Mouse (Mus musculus) forebrain, embryonic 14.5 days (tissue): ENCODE results near the gene H2-Eb1. TPM values are rescaled to one million over a fixed set of nuclear protein-coding genes. Genes with fewer than 3 reads are reported as not detected.

Experiments used
- ATAC-seq: fragments of 200-750 bp; cut with Nextera tagmentation; 2 replicates; pipeline ENCODE4 v1.8.0; 2017; ENCODE audit warnings: mild to moderate bottlenecking, moderate library complexity
- DNase-seq: peaks from one replicate; pipeline ENCODE4 v3.0.0-alpha.2; 2015; ENCODE audit warnings: low spot score
- H3K27ac ChIP-seq: fragments of 300-500 bp; sonication (generic); 2 replicates; pipeline ENCODE4 v1.5.1; 2014; ENCODE audit warnings: low read depth, mild to moderate bottlenecking, control low read depth, low read length, moderate library complexity
- H3K27me3 ChIP-seq: fragments of 300-500 bp; sonication (generic); replicated peaks from 2 replicates; pipeline ENCODE4 v1.6.1; 2014; ENCODE audit warnings: low read length, control low read depth, mixed read lengths; ENCODE audit not compliant: control insufficient read depth, insufficient read depth
- H3K36me3 ChIP-seq: fragments of 300-500 bp; sonication (generic); 2 replicates; pipeline ENCODE4 v1.6.1; 2014; ENCODE audit warnings: low read length, control low read depth; ENCODE audit not compliant: control insufficient read depth, insufficient read depth
- H3K4me1 ChIP-seq: fragments of 300-500 bp; sonication (generic); 2 replicates; pipeline ENCODE4 v1.6.1; 2014; ENCODE audit warnings: antibody characterized with exemption, low read length, control low read depth; ENCODE audit not compliant: control insufficient read depth, insufficient read depth
- H3K4me2 ChIP-seq: fragments of 300-500 bp; sonication (generic); 2 replicates; pipeline ENCODE4 v1.6.1; 2014; ENCODE audit warnings: mild to moderate bottlenecking, control low read depth, low read length
- H3K4me3 ChIP-seq: fragments of 300-500 bp; sonication (generic); 2 replicates; pipeline ENCODE4 v1.5.1; 2014; ENCODE audit warnings: low read depth, low read length, control low read depth
- H3K9ac ChIP-seq: fragments of 300-500 bp; sonication (generic); 2 replicates; pipeline ENCODE4 v1.6.1; 2014; ENCODE audit warnings: mild to moderate bottlenecking, low read length, control low read depth, moderate library complexity
- H3K9me3 ChIP-seq: fragments of 300-500 bp; sonication (generic); replicated peaks from 2 replicates; pipeline ENCODE4 v1.6.1; 2016; ENCODE audit warnings: low read length, control low read depth, mixed read lengths; ENCODE audit not compliant: control insufficient read depth
- WGBS: fragments of 180-500 bp; shearing (Covaris S2); extraction: QIAGEN DNeasy Blood & Tissue Kit; methylation state at CpG from one replicate; pipeline ENCODE4 v1.1.7; 2014; 5-methylcytosine and 5-hydroxymethylcytosine counted together
- polyA plus RNA-seq: library from polyadenylated mRNA; unstranded; fragments of >200 nt; fragmentation: Nextera tagmentation; extraction: Ambion mirVana; gene quantifications from 2 replicates; pipeline ENCODE4 v1.2.1, GENCODE M21; 2014

H2-Eb1 gene
- polyA plus RNA-seq, 1 experiment from 2014 or later = 0.85 TPM

DNA sequence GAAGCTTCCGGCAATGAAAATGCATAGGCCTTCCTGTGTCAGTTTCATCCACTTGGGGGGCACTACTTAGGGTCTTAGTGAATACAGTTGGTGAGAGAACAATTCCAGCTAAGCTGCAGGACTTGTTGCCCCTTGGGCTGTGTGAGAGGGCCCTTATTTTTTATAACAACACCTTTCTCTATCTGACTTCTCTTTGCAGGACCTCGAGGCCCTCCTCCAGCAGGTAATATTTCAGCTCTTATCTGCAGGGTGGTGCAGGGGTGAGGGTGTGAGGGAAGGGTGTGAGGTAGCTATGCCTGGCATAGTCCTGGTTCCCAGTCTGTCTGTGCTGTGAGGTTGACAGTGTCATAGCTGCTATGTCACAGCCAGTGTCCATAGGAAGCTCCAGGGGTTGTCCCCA is 37.4 kb upstream of the H2-Eb1 start:
- Histone ChIP-seq H3K4me2 (no peak overlapping the region), H3K9me3 (no peaks in the 10 kb centered on the region), H3K9ac (no peak overlapping the region), H3K4me3 (no peak overlapping the region), H3K36me3 (no peaks in the 10 kb centered on the region), H3K27me3 (peaks cover 14% of the 10 kb centered on the region), H3K27ac (no peak overlapping the region), H3K4me1 (peaks cover 4% of the 10 kb centered on the region; the same call in 1 of the 2 replicates)
- ATAC-seq (no peak), DNase-seq (no peak)
- WGBS = 80% methylated on average over 2 of the region's 2 CpGs

DNA sequence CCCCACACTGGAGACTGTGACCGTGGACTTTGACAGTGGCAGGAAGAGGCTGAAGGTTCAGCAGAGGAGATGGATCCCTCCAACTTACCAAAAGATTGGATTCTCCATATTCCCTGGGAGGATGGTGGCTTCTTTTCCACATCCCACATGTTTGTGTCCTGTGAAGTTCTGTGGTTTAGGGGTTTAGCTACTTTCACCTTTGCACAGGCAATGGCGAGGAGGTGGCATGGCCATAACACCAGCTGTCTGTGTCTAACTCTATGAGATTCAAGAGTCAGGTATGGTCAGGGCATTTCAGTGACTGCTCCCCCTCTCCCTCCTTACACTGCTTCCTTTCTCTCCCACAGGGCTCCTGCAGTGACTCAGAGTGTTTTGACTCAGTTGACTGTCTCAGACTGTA is 36.9 kb upstream of the H2-Eb1 start:
- H3K4me1 ChIP-seq = peaks cover 4% of the 10 kb centered on the region; the same call in 1 of the 2 replicates
- H3K9ac ChIP-seq = no peak overlapping the region
- no peak overlapping the region for H3K4me2 ChIP-seq
- H3K36me3 ChIP-seq = no peaks in the 10 kb centered on the region
- no peak overlapping the region for H3K4me3 ChIP-seq
- no peaks in the 10 kb centered on the region for H3K9me3 ChIP-seq
- peaks cover 13% of the 10 kb centered on the region for H3K27me3 ChIP-seq
- WGBS = 95% methylated on average over 2 of the region's 2 CpGs
- DNase-seq (no peak), ATAC-seq (no peak)
- H3K27ac ChIP-seq = no peak overlapping the region

GRCm38 (mm10) chr17:34269817-34270216 is 35.9 kb upstream of the H2-Eb1 start:
- Histone ChIP-seq H3K4me2 (no peak overlapping the region), H3K4me3 (no peak overlapping the region), H3K27ac (no peak overlapping the region), H3K9ac (no peak overlapping the region), H3K9me3 (no peaks in the 10 kb centered on the region), H3K36me3 (no peaks in the 10 kb centered on the region), H3K4me1 (0 out of 2 replicates have a peak, but pooled peaks cover 2% of the 10 kb centered on the region), H3K27me3 (peaks cover 4% of the 10 kb centered on the region; the same call in 1 of the 2 replicates)
- WGBS = 74% methylated on average over 4 of the region's 4 CpGs
- ATAC-seq (no peak), DNase-seq (no peak)

GRCm38 (mm10) chr17:34270230-34270629 is 35.4 kb upstream of the H2-Eb1 start:
- H3K4me1 ChIP-seq = no peaks in the 10 kb centered on the region
- ATAC-seq = no peak
- 90% methylated on average over 2 of the region's 2 CpGs for WGBS

GRCm38 (mm10) chr17:34270940-34271339 is 34.7 kb upstream of the H2-Eb1 start:
- Histone ChIP-seq H3K4me2 (no peak overlapping the region), H3K27me3 (no peaks in the 10 kb centered on the region; the same call in 1 of the 2 replicates), H3K4me1 (no peaks in the 10 kb centered on the region), H3K9ac (no peak overlapping the region), H3K27ac (no peak overlapping the region), H3K9me3 (no peaks in the 10 kb centered on the region), H3K4me3 (no peak overlapping the region), H3K36me3 (no peaks in the 10 kb centered on the region)
- no peak for DNase-seq
- WGBS = 85% methylated on average over 2 of the region's 2 CpGs
- ATAC-seq = no peak

More at GRCm38 (mm10) chr17:34270230-34270629, 35.4 kb upstream of the H2-Eb1 start:
- H3K4me3 ChIP-seq = no peak overlapping the region
- H3K36me3 ChIP-seq = no peaks in the 10 kb centered on the region
- H3K27ac ChIP-seq = no peak overlapping the region
- H3K9ac ChIP-seq = no peak overlapping the region
- DNase-seq = no peak
- no peaks in the 10 kb centered on the region; the same call in 1 of the 2 replicates for H3K27me3 ChIP-seq
- no peak overlapping the region for H3K4me2 ChIP-seq
- H3K9me3 ChIP-seq = no peaks in the 10 kb centered on the region

DNA sequence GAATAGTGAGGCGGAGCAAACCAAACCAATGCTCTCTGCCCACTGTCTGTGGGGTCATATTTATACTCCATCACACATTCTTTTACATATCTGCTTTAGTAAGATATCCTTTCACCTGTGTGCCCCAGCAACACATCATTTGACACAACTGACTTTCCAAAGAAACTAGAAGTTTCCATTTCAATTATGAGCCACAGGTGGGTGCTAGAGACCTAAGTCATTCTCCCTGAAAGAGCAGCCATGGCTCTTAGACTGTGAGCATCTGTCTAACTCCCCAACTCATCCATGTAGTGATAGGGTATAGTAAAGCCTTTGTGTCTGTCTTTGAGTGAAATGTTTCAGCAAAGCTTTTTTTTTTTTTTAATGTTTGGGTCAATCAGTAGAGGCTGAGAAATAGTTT is 33.6 kb upstream of the H2-Eb1 start:
- H3K4me1 ChIP-seq = no peaks in the 10 kb centered on the region
- ATAC-seq (no peak), DNase-seq (no peak)
- H3K9ac ChIP-seq = no peak overlapping the region
- H3K27ac ChIP-seq = no peak overlapping the region
- H3K4me3 ChIP-seq = no peak overlapping the region
- no peaks in the 10 kb centered on the region for H3K36me3 ChIP-seq
- 97% methylated on average over 1 of the region's 1 CpGs for WGBS
- H3K27me3 ChIP-seq = no peaks in the 10 kb centered on the region; the same call in 1 of the 2 replicates
- no peak overlapping the region for H3K4me2 ChIP-seq
- no peaks in the 10 kb centered on the region; the same call in 1 of the 2 replicates for H3K9me3 ChIP-seq

DNA sequence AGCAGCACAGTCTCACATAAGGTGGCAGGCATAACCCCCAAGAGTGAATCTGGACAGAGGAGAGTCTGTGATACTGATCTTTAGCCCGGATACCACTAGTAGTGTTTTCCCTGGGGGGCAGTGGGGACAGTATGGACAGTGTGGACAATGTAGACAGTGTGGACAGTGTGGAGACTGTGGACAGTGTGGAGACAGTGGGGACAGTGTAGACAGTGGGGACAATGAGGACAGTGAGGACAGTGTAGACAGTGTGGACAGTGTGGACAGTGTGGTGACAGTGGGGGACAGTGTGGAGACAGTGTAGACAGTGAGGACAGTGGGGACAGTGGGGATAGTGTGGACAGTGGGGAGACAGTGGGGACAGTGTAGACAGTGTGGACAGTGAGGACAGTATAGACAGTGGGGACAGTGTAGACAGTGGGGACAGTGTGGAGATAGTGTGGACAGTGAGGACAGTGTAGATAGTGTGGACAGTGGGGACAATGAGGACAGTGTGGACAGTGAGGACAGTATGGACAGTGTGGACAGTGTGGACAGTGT is 25.1 kb upstream of the H2-Eb1 start:
- Histone ChIP-seq H3K9me3 (no peaks in the 10 kb centered on the region; the same call in 1 of the 2 replicates), H3K4me2 (no peak overlapping the region), H3K4me1 (no peaks in the 10 kb centered on the region), H3K4me3 (no peak overlapping the region), H3K27me3 (no peaks in the 10 kb centered on the region), H3K27ac (no peak overlapping the region), H3K9ac (no peak overlapping the region), H3K36me3 (no peaks in the 10 kb centered on the region)
- 73% methylated on average over 1 of the region's 1 CpGs for WGBS
- ATAC-seq = no peak
- DNase-seq = no peak

DNA sequence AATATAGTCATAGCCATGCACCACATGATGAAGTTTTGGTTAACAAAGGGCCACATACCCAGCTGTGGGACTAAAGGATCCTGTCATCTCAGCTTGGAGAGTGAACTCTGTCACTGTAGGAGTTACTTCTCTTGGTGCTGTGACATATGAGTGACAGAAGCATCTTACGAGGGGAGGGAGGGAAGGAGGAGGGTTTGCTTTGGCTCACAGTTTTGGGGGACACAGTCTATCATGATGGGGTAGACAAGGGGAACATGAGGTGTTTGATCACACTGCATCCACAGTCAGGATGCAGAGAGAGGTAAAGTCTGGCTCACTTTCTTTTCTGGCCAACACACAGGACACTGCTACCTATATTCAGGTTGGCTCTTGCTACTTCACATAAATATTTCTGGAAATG is 23.8 kb upstream of the H2-Eb1 start:
- 86% methylated on average over 1 of the region's 1 CpGs for WGBS
- Histone ChIP-seq H3K27me3 (no peaks in the 10 kb centered on the region), H3K4me1 (no peaks in the 10 kb centered on the region), H3K9me3 (no peaks in the 10 kb centered on the region; the same call in 1 of the 2 replicates), H3K36me3 (no peaks in the 10 kb centered on the region), H3K4me2 (no peak overlapping the region), H3K27ac (no peak overlapping the region), H3K9ac (no peak overlapping the region), H3K4me3 (no peak overlapping the region)
- ATAC-seq = no peak
- no peak for DNase-seq

- no peak for ATAC-seq
- Histone ChIP-seq H3K36me3 (no peaks in the 10 kb centered on the region), H3K9ac (no peak overlapping the region)
Observed at GRCm38 (mm10) chr17:34285371-34285770, 20.3 kb upstream of the H2-Eb1 start.

More at GRCm38 (mm10) chr17:34285371-34285770, 20.3 kb upstream of the H2-Eb1 start:
- H3K9me3 ChIP-seq = no peaks in the 10 kb centered on the region
- 84% methylated on average over 4 of the region's 4 CpGs for WGBS
- no peak overlapping the region for H3K4me2 ChIP-seq
- H3K27me3 ChIP-seq = no peaks in the 10 kb centered on the region
- no peak for DNase-seq
- H3K4me3 ChIP-seq = no peak overlapping the region
- H3K4me1 ChIP-seq = no peaks in the 10 kb centered on the region
- no peak overlapping the region for H3K27ac ChIP-seq
